Mouse (Mus musculus) olfactory bulb, adult 2 months (tissue): ENCODE measurements around the gene Aktip.

Experiments used
- CTCF ChIP-seq: fragments of 200-500 bp; IDR thresholded peaks from 2 replicates; pipeline ENCODE4 v1.5.1; 2012; ENCODE audit warnings: low read depth, mild to moderate bottlenecking, low read length, moderate library complexity; ENCODE audit not compliant: insufficient read depth
- POLR2A ChIP-seq: fragments of 200-500 bp; IDR thresholded peaks from 2 replicates; pipeline ENCODE4 v1.6.1; 2012; ENCODE audit warnings: mild to moderate bottlenecking, low read depth, low read length, moderate library complexity; ENCODE audit not compliant: insufficient read depth

DNA sequence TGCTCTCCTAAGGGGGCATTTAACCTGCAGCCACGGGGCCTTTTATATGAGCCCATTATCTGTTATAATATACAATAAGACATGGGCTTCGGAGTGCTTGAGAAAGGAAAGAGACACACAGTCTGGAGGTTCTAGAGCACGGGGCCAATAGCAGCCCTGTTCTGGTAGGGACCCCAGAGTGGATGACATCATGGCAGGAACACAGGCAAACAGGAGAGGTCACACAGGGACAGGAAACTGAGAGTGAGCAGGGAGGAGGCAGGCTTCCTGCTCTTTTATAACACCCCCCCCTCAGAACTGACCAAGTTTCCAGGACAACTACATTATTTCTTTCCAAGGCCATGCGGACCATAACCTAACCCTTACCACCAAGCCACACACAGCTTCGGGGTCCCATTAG is 2.5 kb downstream of the Aktip start:
- no peak for TF ChIP-seq POLR2A
- TF ChIP-seq CTCF: no peak
